Mouse (Mus musculus) adrenal gland, adult 8-10 months (tissue): ENCODE results near the gene Olfr1095. TPM values are rescaled to one million over a fixed set of nuclear protein-coding genes. Genes with fewer than 3 reads are reported as not detected.

ENCODE experiments used
- DNase-seq: peaks from one replicate; pipeline ENCODE4 v3.0.0; 2022
- total RNA-seq, 4 experiments: library from RNA; stranded (reverse); gene quantifications; 2 replicates each; pipeline ENCODE4 v1.2.4; 2022

Olfr1095 gene
- total RNA-seq = not detected

DNA sequence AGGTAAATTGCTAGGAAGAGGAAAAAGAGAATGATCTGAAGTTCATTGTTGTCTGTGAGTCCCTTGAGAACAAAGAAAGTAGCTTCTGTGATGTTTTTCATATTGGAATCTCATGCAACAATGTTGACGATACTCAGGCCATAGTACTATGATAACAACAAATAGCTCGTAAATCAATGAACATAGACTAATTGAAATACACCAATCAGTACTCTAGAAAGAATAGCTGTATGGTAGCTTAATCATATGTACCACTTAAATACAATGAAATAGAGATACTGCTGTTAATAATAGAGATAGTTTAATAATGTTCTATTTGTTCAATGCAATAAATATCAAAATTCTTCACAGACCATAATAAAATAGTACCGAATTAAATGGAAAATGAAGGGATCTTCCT, at the start of gene Olfr1095:
Gene Olfr1095 (minus strand): TSS at position 101 of the 400 bp plus-strand sequence.
- no peak for DNase-seq

DNA sequence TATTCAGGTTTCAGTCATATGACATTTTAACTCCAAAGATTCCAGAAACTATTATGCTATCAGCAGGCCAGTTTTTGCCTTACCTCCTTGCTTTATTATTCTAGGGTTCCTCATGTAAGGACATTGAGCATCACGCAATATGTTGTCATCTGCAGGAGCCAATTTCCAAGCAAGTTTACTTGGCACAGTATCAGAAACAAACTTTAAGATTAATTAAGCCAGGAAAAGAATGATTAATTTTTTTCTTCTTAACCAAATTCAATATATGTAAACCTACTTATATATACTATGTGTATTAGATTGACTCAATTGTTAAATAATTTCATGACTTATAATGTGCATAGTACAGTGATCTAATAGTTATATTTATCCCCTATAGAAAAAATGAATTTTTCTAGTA, 40.6 kb upstream of the Olfr1095 start, which contains the start of gene Olfr1097:
Gene Olfr1097 (minus strand): TSS at position 101 of the 400 bp plus-strand sequence.
- no peak for DNase-seq

DNA sequence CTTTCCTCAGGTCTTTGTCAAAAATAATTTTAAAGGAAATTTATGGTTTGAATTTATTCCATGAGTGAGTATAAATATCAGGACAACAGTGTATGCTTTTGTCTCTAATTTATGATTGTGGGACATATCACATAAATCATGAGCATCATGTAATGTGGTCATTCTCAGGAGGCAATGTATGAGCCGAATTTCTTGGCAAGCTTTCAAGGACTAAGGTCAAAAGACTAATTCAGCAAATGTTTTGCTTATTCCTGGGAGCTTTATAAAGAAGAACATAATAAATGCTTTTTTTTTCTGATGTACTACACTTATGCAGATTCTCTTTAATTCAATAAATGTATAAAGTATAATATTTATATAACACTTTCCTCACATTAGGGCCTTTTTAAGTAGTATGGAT, 23.2 kb upstream of the Olfr1095 start, which contains the start of gene Gm13723:
Gene Gm13723 (minus strand): TSS at position 101 of the 400 bp plus-strand sequence.
- DNase-seq = no peak

GRCm38 (mm10) chr2:86824363-86824762, 27.1 kb downstream of the Olfr1095 start, which contains the start of gene Olfr1094:
TSS of gene Olfr1094 (plus strand) at chr2:86824663.
- no peak for DNase-seq

GRCm38 (mm10) chr2:86809918-86810317, 41.6 kb downstream of the Olfr1095 start, which contains the start of gene Olfr141:
TSS of gene Olfr141 (minus strand) at chr2:86810018.
- no peak for DNase-seq

Other genes starting within 250 kb of the Olfr1095 start
- not detected for gene Olfr1084, start 212.0 kb downstream of the Olfr1095 start, total RNA-seq
- not detected for gene Olfr1085, start 189.7 kb downstream of the Olfr1095 start, total RNA-seq
- not detected for gene Olfr1086, start 171.6 kb downstream of the Olfr1095 start, total RNA-seq
- gene Olfr1087, start 153.3 kb downstream of the Olfr1095 start, total RNA-seq = not detected
- not detected for gene Olfr1089, start 118.0 kb downstream of the Olfr1095 start, total RNA-seq
- gene Olfr1090, start 92.7 kb downstream of the Olfr1095 start, total RNA-seq = not detected
- gene Olfr1093, start 69.2 kb downstream of the Olfr1095 start, total RNA-seq = not detected
- not detected for gene Olfr141, start 41.7 kb downstream of the Olfr1095 start, total RNA-seq
- gene Olfr1094, start 27.0 kb downstream of the Olfr1095 start, total RNA-seq = not detected
- gene Gm13723, start 23.1 kb upstream of the Olfr1095 start, total RNA-seq = not detected
- not detected for gene Olfr1097, start 40.5 kb upstream of the Olfr1095 start, total RNA-seq
- not detected for gene Olfr1098, start 72.8 kb upstream of the Olfr1095 start, total RNA-seq
- not detected for gene Olfr1099, start 109.0 kb upstream of the Olfr1095 start, total RNA-seq
- gene Olfr1100, start 128.3 kb upstream of the Olfr1095 start, total RNA-seq = not detected
- not detected for gene Olfr1101, start 139.5 kb upstream of the Olfr1095 start, total RNA-seq
- gene Olfr1102, start 146.7 kb upstream of the Olfr1095 start, total RNA-seq = not detected
- gene Olfr1104, start 175.4 kb upstream of the Olfr1095 start, total RNA-seq = not detected
- gene Olfr1105, start 184.8 kb upstream of the Olfr1095 start, total RNA-seq = not detected
- gene Olfr1106, start 200.6 kb upstream of the Olfr1095 start, total RNA-seq = not detected
- not detected for gene Olfr1107, start 224.1 kb upstream of the Olfr1095 start, total RNA-seq
- not detected for gene Olfr1109, start 244.3 kb upstream of the Olfr1095 start, total RNA-seq